Mouse (Mus musculus) liver, postnatal 0 days (tissue): Measurements from ENCODE around the gene BC055324. TPM values are rescaled to one million over a fixed set of nuclear protein-coding genes. Genes with fewer than 3 reads are reported as not detected.

Source experiments
- ATAC-seq: fragments of 200-750 bp; cut with Nextera tagmentation; 2 replicates; pipeline ENCODE4 v1.8.0; 2017; ENCODE audit warnings: mild to moderate bottlenecking, moderate library complexity
- DNase-seq: peaks from one replicate; pipeline ENCODE4 v3.0.0-alpha.2; 2016
- H3K27ac ChIP-seq: fragments of 300-500 bp; sonication (generic); 2 replicates; pipeline ENCODE4 v1.5.1; 2014; ENCODE audit warnings: antibody characterized with exemption, moderate library complexity, mild to moderate bottlenecking, low read depth
- H3K27me3 ChIP-seq: fragments of 300-500 bp; sonication (generic); 2 replicates; pipeline ENCODE4 v1.6.1; 2014; ENCODE audit warnings: low read length, control low read depth, mixed read lengths; ENCODE audit not compliant: insufficient read depth
- H3K36me3 ChIP-seq: fragments of 300-500 bp; sonication (generic); replicated peaks from 2 replicates; pipeline ENCODE4 v1.6.1; 2014; ENCODE audit warnings: mild to moderate bottlenecking, control low read depth, low read length, moderate library complexity, mixed read lengths; ENCODE audit not compliant: insufficient read depth
- H3K4me1 ChIP-seq: fragments of 300-500 bp; sonication (generic); 2 replicates; pipeline ENCODE4 v1.6.1; 2014; ENCODE audit warnings: antibody characterized with exemption, mild to moderate bottlenecking, control low read depth; ENCODE audit not compliant: insufficient read depth
- H3K4me2 ChIP-seq: fragments of 300-500 bp; sonication (generic); 2 replicates; pipeline ENCODE4 v1.6.1; 2014; ENCODE audit warnings: low read depth, mild to moderate bottlenecking, low read length, moderate library complexity, mixed read lengths
- H3K4me3 ChIP-seq: fragments of 300-500 bp; sonication (generic); 2 replicates; pipeline ENCODE4 v1.5.1; 2014; ENCODE audit warnings: low read depth, low read length
- H3K9ac ChIP-seq: fragments of 300-500 bp; sonication (generic); replicated peaks from 2 replicates; pipeline ENCODE4 v1.6.1; 2014; ENCODE audit warnings: mild to moderate bottlenecking, moderate library complexity
- H3K9me3 ChIP-seq: fragments of 300-500 bp; sonication (generic); 2 replicates; pipeline ENCODE4 v1.6.1; 2016; ENCODE audit warnings: mild to moderate bottlenecking, control low read depth, low read length, mixed read lengths
- CTCF ChIP-seq: sonication (generic); IDR thresholded peaks from 2 replicates; pipeline ENCODE4 v1.5.1; 2016; ENCODE audit warnings: antibody characterized with exemption, low read depth
- EP300 ChIP-seq: IDR thresholded peaks from 2 replicates; pipeline ENCODE4 v1.6.1; 2016; ENCODE audit warnings: antibody characterized with exemption, low read depth, mild to moderate bottlenecking
- WGBS: fragments of 180-500 bp; shearing (Covaris S2); extraction: QIAGEN DNeasy Blood & Tissue Kit; methylation state at CpG from one replicate; pipeline ENCODE4 v1.1.7; 2014; ENCODE audit not compliant: insufficient replicate concordance; 5-methylcytosine and 5-hydroxymethylcytosine counted together
- polyA plus RNA-seq: library from polyadenylated mRNA; unstranded; fragments of >200 nt; fragmentation: Nextera tagmentation; extraction: Ambion mirVana; gene quantifications from 2 replicates; pipeline ENCODE4 v1.2.1, GENCODE M21; 2015

Gene BC055324
- polyA plus RNA-seq, 1 experiment from 2014 or later = 3.4 TPM

DNA sequence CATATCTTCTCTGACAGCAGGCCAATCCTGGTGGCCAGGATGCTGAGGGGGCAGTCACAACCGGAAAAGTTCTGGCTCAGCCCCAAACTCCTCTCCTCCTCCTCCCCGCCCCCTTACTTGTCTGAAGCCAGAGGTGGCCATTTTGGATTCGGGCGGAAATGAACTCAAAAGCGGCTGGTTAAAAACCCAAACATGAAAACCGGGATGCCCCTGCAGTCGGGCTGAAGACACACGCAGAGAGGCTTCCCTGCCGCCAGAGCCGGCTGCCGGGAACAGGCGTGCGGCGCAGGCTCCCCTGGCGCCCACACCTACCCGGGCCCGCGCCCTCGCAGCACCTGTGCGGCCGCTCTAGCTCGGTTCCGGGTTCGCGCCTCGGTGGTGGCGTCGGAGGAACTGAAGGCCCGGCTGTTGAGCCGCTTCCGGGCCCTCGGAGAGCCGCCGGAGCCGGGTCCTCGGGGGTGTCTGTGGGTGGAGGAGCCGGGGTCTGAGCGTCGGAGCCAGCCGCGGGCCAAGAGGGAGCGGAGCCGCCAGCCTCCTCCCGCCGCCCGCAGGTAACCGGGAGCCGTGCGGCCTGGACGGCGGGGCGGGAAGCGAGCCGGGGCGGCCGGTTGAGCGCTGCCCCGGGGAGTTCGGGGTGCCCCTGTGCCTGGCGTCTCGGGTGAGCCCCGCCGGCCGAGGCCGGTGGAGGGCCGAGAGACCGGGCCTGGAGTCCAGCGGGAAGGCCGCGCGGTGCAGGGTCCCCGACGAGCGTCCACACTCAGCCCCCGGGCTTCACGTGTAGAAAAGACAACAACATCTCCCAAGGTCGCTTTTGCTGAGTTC, 64.7 kb downstream of the BC055324 start:
- peak overlapping the region; percentile 96 for H3K4me3 ChIP-seq
- peak; percentile 89 for ATAC-seq
- H3K4me1 ChIP-seq = peaks cover 21% of the 10 kb centered on the region
- peak; percentile 91 for DNase-seq
- H3K9ac ChIP-seq = peak overlapping the region; percentile 97
- WGBS = under 1% methylated on average over 73 of the region's 77 CpGs
- H3K27me3 ChIP-seq = no peaks in the 10 kb centered on the region
- peak overlapping the region; percentile 85 for H3K27ac ChIP-seq
- TF ChIP-seq CTCF = no peak
- TF ChIP-seq EP300 = peak; percentile 57; the same call in 1 of the 2 replicates
- peaks cover 10% of the 10 kb centered on the region for H3K36me3 ChIP-seq
- peak overlapping the region; percentile 77 for H3K4me2 ChIP-seq
- H3K9me3 ChIP-seq = no peaks in the 10 kb centered on the region

DNA sequence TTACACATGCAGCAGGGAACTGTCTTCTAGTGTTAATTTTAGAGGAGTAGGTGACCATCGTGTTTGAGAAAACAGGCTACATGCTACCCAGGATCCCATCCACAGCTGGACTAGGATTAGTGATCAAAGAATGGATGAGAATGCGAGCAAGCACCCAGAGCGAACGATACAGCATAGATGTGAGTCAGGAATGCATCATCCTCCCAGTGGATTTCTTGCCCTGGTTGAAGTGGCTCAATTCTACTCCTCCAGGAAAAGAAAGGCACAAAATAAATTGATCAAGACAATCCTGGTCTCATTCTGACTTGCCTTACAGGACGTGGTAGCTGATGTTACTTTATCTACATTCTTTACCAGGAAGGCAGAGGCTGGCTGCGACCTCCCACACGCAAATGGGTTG, 65.8 kb downstream of the BC055324 start, which contains the start of gene Scyl3:
Gene Scyl3, plus strand, starts transcription at position 255 of the 400 bp plus-strand sequence.
- Histone ChIP-seq H3K4me1 (peaks cover 21% of the 10 kb centered on the region), H3K9me3 (no peaks in the 10 kb centered on the region), H3K4me2 (peak within 1 kb of the TSS; percentile 77), H3K36me3 (0 out of 2 replicates have a peak, but pooled peaks cover 4% of the 10 kb centered on the region), H3K27ac (peak within 1 kb of the TSS; percentile 85), H3K27me3 (no peaks in the 10 kb centered on the region), H3K9ac (peak within 1 kb of the TSS; percentile 97), H3K4me3 (peak within 1 kb of the TSS; percentile 96)
- 75% methylated on average over 7 of the region's 7 CpGs for WGBS
- ATAC-seq (no peak), DNase-seq (no peak)
- TF ChIP-seq EP300 (no peak), CTCF (no peak)

DNA sequence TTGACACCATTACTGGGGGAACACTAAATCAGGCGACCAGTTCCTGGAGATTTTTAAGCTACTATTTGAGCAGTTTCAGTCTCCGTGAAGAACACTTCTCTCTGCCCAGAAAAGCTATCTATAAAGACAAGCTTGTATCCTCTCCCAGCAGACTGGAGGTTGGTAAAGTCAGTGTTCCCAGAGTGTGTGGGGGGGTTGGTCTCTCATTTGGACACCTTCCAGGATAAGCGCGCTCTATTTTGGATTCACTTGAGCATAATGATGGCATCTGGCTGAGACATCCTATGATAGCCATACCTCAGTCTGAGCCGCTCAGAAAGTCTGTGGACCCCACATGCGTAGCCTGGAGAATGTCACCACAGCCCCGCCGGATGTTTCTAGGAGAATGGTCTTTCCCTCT, 70.5 kb downstream of the BC055324 start:
- Histone ChIP-seq H3K4me1 (peaks cover 2% of the 10 kb centered on the region; the same call in 1 of the 2 replicates), H3K9me3 (no peaks in the 10 kb centered on the region), H3K4me2 (no peak overlapping the region), H3K36me3 (no peaks in the 10 kb centered on the region), H3K27ac (no peak overlapping the region), H3K9ac (no peak overlapping the region), H3K27me3 (no peaks in the 10 kb centered on the region), H3K4me3 (no peak overlapping the region)
- 81% methylated on average over 8 of the region's 8 CpGs for WGBS
- no peak for TF ChIP-seq EP300
- TF ChIP-seq CTCF = no peak
- ATAC-seq (no peak), DNase-seq (no peak)

DNA sequence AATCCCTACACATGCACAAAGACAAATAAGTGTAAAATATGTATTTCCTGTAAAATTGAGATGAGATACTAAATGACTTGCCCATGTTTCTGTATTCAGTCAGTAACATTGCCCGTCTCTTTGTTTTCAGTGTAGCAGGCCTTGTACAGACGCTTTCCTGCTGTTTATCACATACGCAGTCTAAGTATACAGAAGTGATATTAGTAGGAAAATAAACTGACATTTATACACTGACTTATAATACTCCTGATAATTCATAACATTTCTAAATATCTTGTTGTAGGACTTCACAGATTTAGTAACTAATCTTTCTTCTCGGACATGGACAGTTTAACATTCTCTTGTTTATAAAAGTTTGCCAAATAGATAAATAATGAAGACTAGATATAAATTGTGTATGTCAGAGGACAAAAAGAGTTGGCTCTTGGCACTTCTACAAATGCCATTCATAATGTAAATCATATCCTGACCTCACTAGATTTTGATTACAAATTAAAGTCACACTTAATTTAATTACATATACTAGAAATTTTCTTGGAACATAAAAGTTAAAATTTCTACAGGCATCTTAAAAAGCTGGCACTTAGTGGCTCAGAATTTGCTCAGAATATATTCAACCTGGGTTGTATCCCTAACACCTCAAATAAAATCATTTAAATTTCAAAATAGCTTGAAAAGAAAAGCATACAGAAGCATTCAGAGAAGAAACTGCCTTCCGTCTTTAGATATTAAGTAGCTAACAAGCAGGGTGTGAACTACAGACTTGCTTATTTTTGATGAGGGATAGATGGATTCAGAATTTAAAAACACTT, 77.0 kb downstream of the BC055324 start:
- Histone ChIP-seq H3K27me3 (no peaks in the 10 kb centered on the region), H3K4me3 (no peak overlapping the region), H3K36me3 (no peaks in the 10 kb centered on the region), H3K27ac (no peak overlapping the region), H3K4me2 (no peak overlapping the region), H3K9me3 (no peaks in the 10 kb centered on the region), H3K4me1 (no peaks in the 10 kb centered on the region), H3K9ac (no peak overlapping the region)
- WGBS = 87% methylated on average over 5 of the region's 5 CpGs
- no peak for DNase-seq
- TF ChIP-seq CTCF = no peak
- TF ChIP-seq EP300 = no peak
- ATAC-seq = no peak

DNA sequence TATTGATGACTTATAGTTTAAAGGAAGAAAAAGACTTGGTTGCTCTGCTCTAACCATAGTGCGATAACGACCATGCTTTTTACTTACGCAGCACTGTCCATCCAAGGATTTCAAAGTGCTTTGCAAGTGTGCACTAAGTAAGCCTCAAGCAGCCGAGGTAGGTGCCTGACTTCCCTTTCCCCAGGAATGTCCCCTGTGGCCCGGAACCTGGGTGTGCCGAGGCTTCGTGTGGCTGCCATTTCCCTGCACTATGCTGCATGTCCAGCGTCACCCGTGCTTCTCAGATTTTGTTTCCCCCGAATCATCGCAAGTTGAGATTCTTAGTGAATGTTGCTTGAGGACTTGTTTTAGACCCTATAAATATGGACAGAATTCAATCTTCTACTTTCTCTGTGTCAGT, 82.6 kb downstream of the BC055324 start:
- TF ChIP-seq EP300 (no peak), CTCF (no peak)
- 89% methylated on average over 11 of the region's 11 CpGs for WGBS
- no peak overlapping the region for H3K27ac ChIP-seq
- H3K4me3 ChIP-seq = no peak overlapping the region
- no peaks in the 10 kb centered on the region for H3K4me1 ChIP-seq
- no peak for ATAC-seq
- no peaks in the 10 kb centered on the region for H3K9me3 ChIP-seq
- H3K36me3 ChIP-seq = no peaks in the 10 kb centered on the region
- H3K27me3 ChIP-seq = no peaks in the 10 kb centered on the region
- no peak overlapping the region for H3K9ac ChIP-seq
- H3K4me2 ChIP-seq = no peak overlapping the region
- DNase-seq = no peak

DNA sequence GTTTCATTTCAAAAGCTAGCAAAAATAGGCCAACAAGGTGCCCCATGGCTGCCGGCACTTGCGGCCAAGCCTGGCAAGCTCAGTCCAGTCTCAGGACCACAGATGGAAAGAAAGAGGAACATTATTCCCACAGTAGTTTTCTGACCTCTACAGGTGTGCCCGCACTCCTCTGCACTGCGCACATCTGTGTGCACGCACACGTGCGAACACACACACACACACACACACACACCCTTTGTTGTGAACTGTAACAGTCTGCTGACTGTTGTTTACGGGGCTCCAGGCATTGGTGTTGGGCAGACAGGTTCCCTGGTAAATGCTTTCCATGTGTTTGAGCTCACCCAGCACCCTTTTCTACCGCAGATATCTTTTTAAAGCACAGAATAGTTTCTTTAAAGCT, 83.8 kb downstream of the BC055324 start:
- Histone ChIP-seq H3K27ac (no peak overlapping the region), H3K4me2 (no peak overlapping the region), H3K36me3 (no peaks in the 10 kb centered on the region), H3K4me3 (no peak overlapping the region), H3K9ac (no peak overlapping the region), H3K9me3 (no peaks in the 10 kb centered on the region), H3K27me3 (no peaks in the 10 kb centered on the region), H3K4me1 (no peaks in the 10 kb centered on the region)
- 88% methylated on average over 9 of the region's 9 CpGs for WGBS
- TF ChIP-seq EP300 = no peak
- TF ChIP-seq CTCF = no peak
- DNase-seq = no peak
- no peak for ATAC-seq
